Mouse (Mus musculus): Measurements from ENCODE around the gene Olfm1. TPM values are rescaled to one million over a fixed set of nuclear protein-coding genes. Genes with fewer than 3 reads are reported as not detected.

The Olfm1 gene
- polyA plus RNA-seq, 1 experiment from 2014 or later: 324 TPM

DNA sequence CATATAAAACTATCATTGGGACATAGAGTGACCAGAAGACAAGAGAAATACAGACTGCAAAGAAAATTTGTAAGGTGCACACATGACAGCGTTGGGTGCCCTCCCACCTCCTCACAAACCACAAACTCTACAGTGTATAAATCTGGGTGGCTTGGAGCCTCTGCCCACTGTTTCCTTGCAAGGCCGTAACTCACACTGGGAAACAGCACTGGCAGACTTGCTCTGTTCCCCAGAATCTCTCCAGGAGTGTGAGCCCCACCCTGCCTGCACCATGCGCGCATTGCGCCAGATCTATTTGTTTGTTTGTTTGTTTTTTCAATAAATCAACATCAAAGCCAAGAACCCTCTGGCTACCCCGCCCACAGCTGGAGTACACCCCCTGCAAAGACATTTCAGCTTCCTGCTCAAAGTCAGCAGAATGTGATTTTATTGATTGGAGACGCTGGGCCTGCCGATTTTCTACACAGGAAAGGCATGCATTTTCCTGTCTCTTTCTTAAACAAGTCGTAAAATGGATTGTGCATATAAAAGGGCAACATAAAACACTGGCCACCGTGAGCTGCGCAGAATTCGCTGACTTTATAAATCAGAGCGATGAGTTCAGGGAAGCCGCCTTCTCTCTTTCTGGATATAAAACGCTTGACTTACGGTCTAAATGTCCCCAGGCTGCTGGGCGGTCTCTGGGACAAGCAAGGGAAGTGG lies 48.9 kb downstream of the Olfm1 start:
- 17% methylated on average over 17 of the region's 17 CpGs for WGBS
- peaks cover 18% of the 10 kb centered on the region for H3K4me1 ChIP-seq (replicated peaks)
- H3K9ac ChIP-seq: no peak overlapping the region
- ATAC-seq (ENCODE audit: low read depth): peak; percentile 54; the same call in 1 of the 2 replicates
- H3K4me3 ChIP-seq: no peak overlapping the region
- peak overlapping the region; percentile 62 for H3K27ac ChIP-seq (replicated peaks)
- peak overlapping the region; percentile 17 for H3K4me2 ChIP-seq
- no peaks in the 10 kb centered on the region for H3K36me3 ChIP-seq
- no peaks in the 10 kb centered on the region for H3K9me3 ChIP-seq
- no peaks in the 10 kb centered on the region for H3K27me3 ChIP-seq

DNA sequence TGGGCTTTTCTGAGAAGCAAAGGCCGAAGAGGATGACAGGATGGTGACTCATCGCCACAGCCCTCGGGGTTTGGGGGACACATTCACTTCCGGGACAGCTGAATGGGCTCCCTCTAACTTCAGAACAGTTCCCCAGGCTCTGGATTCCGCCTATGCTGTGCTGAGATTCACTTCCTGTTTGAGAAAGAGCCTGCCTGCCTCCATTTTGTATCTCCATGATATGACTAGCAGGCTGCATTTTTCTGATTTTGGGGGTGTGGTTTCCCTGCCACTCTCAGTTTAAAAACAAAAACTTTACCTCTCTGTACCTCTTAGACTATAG lies 49.4 kb downstream of the Olfm1 start:
- H3K27me3 ChIP-seq: no peaks in the 10 kb centered on the region
- H3K4me2 ChIP-seq: peak overlapping the region; percentile 17; the same call in 1 of the 2 replicates
- peak overlapping the region; percentile 62 for H3K27ac ChIP-seq (replicated peaks)
- ATAC-seq (ENCODE audit: low read depth): peak; percentile 17; the same call in 1 of the 2 replicates
- no peak overlapping the region for H3K9ac ChIP-seq
- WGBS: 31% methylated on average over 5 of the region's 5 CpGs
- no peaks in the 10 kb centered on the region for H3K36me3 ChIP-seq
- H3K4me1 ChIP-seq (replicated peaks): peaks cover 23% of the 10 kb centered on the region
- H3K9me3 ChIP-seq: no peaks in the 10 kb centered on the region
- H3K4me3 ChIP-seq: no peak overlapping the region

DNA sequence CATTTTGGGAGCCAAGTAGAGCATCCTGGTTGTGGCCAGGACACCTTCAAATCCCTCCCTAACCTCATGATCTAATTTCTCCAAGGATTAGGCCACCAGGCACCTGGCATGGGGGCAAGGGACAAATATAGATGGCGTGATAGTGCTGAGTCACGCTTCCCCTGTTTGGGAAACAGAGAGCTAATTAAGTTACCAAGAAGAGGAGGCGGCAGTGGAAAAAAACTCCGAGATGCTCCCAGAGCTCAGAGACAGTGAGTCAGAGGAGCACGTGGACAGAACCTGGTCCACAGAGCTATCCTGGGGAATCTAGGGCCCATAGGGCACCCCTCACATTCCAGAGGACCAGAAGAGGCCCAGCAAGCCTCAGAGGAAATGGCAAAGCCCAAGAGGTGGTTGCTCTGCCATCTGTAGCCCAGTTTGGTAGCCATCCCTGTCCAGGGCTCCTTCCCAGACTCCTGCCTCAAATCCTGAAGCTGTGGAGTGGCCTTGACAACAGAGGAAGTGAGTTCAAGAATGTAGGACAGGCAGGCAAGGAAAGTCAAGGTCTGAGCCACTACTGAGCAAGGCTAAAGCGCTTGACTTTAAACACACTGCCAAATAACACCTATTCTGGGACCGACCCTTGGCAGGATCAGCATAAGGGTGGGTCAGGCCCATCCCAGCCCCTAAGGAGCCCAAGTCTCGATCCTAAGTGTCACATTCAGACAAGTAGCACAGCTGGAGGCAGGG lies 52.0 kb downstream of the Olfm1 start:
- H3K4me1 ChIP-seq (replicated peaks): peaks cover 24% of the 10 kb centered on the region
- H3K27ac ChIP-seq (replicated peaks): no peak overlapping the region
- no peak overlapping the region for H3K4me3 ChIP-seq
- no peak overlapping the region for H3K9ac ChIP-seq
- no peaks in the 10 kb centered on the region for H3K36me3 ChIP-seq
- H3K27me3 ChIP-seq: no peaks in the 10 kb centered on the region
- no peaks in the 10 kb centered on the region for H3K9me3 ChIP-seq
- no peak overlapping the region for H3K4me2 ChIP-seq
- 63% methylated on average over 8 of the region's 8 CpGs for WGBS
- no peak for ATAC-seq (ENCODE audit: low read depth)

DNA sequence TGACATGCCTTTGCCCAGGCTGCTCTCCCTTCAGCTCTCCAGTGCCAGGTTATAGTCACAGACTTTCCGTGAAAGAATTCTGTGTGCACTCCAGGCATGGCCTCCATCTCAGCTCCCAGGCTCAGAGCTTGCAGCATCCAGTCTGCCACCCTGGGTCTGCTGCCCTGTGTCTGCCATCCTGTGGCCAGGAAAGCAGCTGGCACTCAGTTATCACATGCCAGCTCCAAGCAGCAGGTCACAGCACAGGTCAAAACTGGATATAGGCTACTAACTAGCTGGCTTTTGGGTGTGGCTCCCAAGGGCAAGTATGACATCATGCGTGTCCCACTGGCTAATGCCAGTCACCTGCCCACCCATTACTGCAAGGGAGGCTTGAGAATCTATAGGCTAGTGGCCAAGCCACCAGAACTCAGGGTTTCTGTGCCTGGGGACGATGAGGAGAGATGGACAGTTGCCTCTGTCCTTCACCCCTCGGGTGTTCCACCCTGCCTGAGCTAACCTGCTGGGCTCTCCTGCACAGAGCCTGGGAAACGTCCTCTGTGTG lies 53.4 kb downstream of the Olfm1 start:
- H3K4me2 ChIP-seq: no peak overlapping the region
- H3K27me3 ChIP-seq: no peaks in the 10 kb centered on the region
- peaks cover 23% of the 10 kb centered on the region for H3K4me1 ChIP-seq (replicated peaks)
- ATAC-seq (ENCODE audit: low read depth): no peak
- no peak overlapping the region for H3K27ac ChIP-seq (replicated peaks)
- H3K36me3 ChIP-seq: no peaks in the 10 kb centered on the region
- H3K9me3 ChIP-seq: no peaks in the 10 kb centered on the region
- no peak overlapping the region for H3K9ac ChIP-seq
- 79% methylated on average over 5 of the region's 5 CpGs for WGBS
- H3K4me3 ChIP-seq: no peak overlapping the region

DNA sequence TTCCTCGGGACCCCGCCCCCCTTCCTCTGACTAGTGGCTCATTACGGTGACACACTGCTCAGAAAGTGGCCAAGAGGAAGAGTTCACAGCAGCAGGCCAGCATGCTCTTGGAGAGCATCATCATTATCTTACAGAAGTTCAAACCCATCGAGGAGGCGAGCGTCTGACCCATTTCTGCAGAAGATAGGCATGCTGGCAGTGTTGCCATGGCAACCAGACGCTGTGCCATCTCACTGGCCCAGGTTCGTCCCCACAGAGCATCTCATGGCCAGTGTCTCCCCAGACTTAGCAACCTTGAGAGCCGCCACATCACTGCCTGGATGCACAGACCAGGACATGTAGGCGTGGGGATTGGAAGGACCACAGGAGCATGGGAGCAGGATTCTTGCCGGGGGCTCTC lies 54.3 kb downstream of the Olfm1 start:
- no peak overlapping the region for H3K9ac ChIP-seq
- H3K9me3 ChIP-seq: no peaks in the 10 kb centered on the region
- peaks cover 21% of the 10 kb centered on the region for H3K4me1 ChIP-seq (replicated peaks)
- H3K36me3 ChIP-seq: no peaks in the 10 kb centered on the region
- no peak overlapping the region for H3K27ac ChIP-seq (replicated peaks)
- H3K27me3 ChIP-seq: no peaks in the 10 kb centered on the region
- no peak overlapping the region for H3K4me2 ChIP-seq
- 66% methylated on average over 11 of the region's 11 CpGs for WGBS
- ATAC-seq (ENCODE audit: low read depth): no peak
- no peak overlapping the region for H3K4me3 ChIP-seq

DNA sequence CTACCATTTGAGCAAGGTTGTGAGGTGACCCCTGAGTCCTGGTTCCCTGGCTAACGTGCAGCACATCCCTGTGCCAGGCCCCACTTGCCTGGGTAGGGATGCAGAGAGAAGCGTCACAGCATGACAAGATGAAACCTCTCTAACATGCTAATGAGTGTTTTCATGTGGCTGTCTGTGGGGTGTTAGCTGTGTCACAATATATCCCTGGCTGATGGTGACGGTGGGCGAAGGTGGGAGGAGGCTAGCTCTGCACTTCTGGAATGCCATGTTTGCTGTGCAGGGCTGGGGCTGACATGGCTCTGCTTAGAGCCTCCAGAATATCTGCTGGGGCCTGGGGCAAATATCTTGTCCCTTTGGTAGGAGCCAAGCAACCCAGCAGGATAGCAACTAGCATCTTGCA lies 59.8 kb downstream of the Olfm1 start:
- Histone ChIP-seq H3K27ac (replicated peaks) (no peak overlapping the region), H3K4me3 (no peak overlapping the region), H3K27me3 (no peaks in the 10 kb centered on the region), H3K9ac (no peak overlapping the region), H3K36me3 (no peaks in the 10 kb centered on the region), H3K9me3 (no peaks in the 10 kb centered on the region), H3K4me2 (no peak overlapping the region), H3K4me1 (replicated peaks) (peaks cover 16% of the 10 kb centered on the region)
- 59% methylated on average over 4 of the region's 4 CpGs for WGBS
- no peak for ATAC-seq (ENCODE audit: low read depth)

DNA sequence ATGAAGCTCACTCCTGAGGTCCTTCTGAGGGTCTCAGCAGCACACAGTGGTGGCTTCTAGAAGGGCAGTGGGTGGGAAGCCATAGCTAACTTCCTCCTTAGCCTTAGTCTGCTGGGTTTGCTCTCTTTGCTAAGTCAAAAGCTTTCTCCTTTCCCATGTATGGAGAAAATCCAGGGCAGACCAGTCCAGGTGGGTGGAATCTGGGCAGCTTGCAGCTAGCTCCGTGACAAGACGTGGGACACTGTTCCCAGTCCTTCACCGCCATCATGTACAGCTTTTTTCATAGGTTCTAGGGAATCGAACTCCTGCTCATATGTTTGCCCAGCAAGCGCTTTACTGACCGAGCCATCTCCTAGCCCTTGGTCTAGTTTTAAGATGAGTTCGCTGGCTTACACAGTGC lies 63.2 kb downstream of the Olfm1 start:
- Histone ChIP-seq H3K36me3 (no peaks in the 10 kb centered on the region), H3K27me3 (no peaks in the 10 kb centered on the region), H3K27ac (replicated peaks) (no peak overlapping the region), H3K4me2 (no peak overlapping the region), H3K9ac (no peak overlapping the region), H3K4me3 (no peak overlapping the region), H3K4me1 (replicated peaks) (peaks cover 19% of the 10 kb centered on the region), H3K9me3 (no peaks in the 10 kb centered on the region)
- no peak for ATAC-seq (ENCODE audit: low read depth)
- WGBS: 93% methylated on average over 7 of the region's 7 CpGs

DNA sequence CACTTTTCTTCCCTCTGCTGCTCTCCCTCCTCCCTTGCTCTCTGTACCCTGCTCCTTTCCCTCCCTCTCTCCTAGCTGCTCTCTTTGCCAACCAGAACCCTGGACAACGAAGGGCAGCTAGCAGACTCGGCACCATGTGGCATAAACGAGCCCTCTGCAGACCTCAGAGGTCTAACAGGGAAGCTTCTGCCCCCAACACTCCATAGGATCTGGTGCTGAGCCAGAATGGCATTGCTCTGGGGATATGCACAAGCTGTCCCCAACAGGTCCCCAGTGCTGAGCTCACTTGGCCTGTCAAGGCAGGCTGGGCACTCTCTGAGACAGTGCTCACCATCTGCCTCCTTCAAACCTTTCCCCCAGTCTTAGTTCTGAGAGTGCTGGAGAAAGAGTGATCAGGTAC lies 68.6 kb downstream of the Olfm1 start:
- Histone ChIP-seq H3K4me2 (no peak overlapping the region), H3K4me1 (replicated peaks) (peaks cover 14% of the 10 kb centered on the region), H3K27me3 (no peaks in the 10 kb centered on the region), H3K36me3 (no peaks in the 10 kb centered on the region), H3K4me3 (no peak overlapping the region), H3K9me3 (no peaks in the 10 kb centered on the region), H3K9ac (no peak overlapping the region), H3K27ac (replicated peaks) (no peak overlapping the region)
- no peak for ATAC-seq (ENCODE audit: low read depth)
- 69% methylated on average over 3 of the region's 3 CpGs for WGBS

DNA sequence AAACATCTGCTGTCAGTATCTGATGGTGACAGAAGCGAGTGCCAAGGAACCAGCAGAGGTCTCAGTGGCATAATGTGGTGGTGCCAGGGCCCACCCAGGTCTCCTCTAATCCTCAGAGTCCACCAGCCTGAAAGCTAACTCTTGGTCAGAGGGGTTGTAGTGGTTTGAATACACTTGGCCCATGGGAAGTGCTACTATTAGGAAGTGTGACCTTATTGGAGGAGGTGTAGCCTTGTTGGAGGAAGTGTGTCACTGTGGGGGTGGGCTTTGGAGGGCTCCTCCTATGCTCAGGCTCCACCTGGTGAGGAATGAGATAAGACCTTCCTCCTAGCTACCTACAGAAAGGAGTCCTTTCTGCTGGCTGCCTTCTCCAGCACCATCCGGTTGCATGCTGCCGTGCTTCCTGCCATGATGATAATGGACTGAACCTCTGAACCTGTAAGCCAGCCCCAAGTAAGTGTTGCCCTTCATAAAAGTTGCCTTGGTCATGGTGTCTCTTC lies 75.0 kb downstream of the Olfm1 start:
- H3K27me3 ChIP-seq: no peaks in the 10 kb centered on the region
- H3K36me3 ChIP-seq: no peaks in the 10 kb centered on the region
- no peak overlapping the region for H3K4me2 ChIP-seq
- no peak overlapping the region for H3K9ac ChIP-seq
- 91% methylated on average over 3 of the region's 3 CpGs for WGBS
- ATAC-seq (ENCODE audit: low read depth): no peak
- no peaks in the 10 kb centered on the region for H3K9me3 ChIP-seq
- no peak overlapping the region for H3K4me3 ChIP-seq
- H3K4me1 ChIP-seq (replicated peaks): peaks cover 13% of the 10 kb centered on the region
- no peak overlapping the region for H3K27ac ChIP-seq (replicated peaks)

DNA sequence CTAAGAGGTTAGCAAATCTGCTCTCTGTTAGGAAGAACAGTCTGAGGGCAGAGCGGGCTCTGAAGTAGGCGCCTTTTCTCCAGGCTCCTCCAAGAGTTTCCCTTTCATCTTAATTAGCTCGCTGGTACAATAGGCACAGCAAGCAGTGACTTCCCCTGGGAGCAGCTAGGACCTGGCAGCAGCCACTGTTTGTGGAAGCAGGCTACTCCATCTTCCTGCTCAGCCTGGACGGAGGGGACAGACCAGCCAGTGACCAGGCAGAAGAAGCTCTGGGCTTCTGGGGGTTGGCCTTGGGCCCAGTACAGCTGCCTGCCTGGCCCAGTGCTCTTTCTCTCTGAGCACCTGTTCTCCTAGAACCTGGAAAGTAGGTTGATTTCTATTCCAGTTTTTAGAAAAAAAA lies 77.8 kb downstream of the Olfm1 start:
- Histone ChIP-seq H3K4me2 (no peak overlapping the region), H3K9me3 (no peaks in the 10 kb centered on the region), H3K36me3 (no peaks in the 10 kb centered on the region), H3K27me3 (no peaks in the 10 kb centered on the region), H3K9ac (0 out of 2 replicates have a peak overlapping the region, but pooled peaks have one; percentile 17), H3K27ac (replicated peaks) (0 out of 2 replicates have a peak overlapping the region, but pooled peaks have one; percentile 46), H3K4me1 (replicated peaks) (peaks cover 17% of the 10 kb centered on the region), H3K4me3 (no peak overlapping the region)
- 13% methylated on average over 4 of the region's 4 CpGs for WGBS
- ATAC-seq (ENCODE audit: low read depth): no peak

DNA sequence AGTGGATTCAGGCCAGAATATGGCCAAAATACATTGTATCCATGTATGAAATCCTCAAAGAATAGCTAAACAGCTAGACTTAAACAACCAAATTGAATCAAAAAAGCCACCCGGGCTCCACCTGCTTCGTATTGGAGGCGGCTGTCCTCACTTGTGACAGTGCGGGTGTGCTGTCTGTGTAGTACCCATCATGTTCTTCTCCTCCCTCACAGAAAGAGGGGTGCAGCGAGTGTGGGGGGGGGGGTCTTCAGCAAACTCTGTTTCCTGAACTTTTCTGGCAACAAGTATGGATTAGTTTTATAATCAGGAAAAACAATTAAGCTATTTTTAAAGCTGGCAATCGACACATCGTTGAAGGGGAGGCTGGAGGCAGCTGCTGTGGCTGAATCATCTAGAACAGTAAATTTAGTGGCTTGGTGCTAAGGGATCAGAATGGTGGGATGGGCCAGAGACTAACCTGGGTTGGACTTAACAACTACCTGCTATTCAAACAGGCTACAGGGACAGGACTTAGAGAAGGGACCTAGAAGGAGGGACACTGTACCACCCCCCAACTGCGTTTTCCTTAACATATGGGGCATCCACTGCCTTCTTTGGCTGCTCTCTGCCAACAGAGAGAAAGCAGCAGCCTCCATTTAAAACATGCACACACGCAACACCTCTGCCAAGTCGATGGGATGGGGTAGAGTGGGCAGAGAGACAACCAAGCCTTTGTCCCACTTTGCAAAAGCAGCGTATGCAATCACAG lies 79.6 kb downstream of the Olfm1 start:
- no peak overlapping the region for H3K9ac ChIP-seq
- H3K9me3 ChIP-seq: no peaks in the 10 kb centered on the region
- H3K4me3 ChIP-seq: no peak overlapping the region
- ATAC-seq (ENCODE audit: low read depth): no peak
- peaks cover 17% of the 10 kb centered on the region for H3K4me1 ChIP-seq (replicated peaks)
- H3K36me3 ChIP-seq: no peaks in the 10 kb centered on the region
- 77% methylated on average over 11 of the region's 11 CpGs for WGBS
- H3K27me3 ChIP-seq: no peaks in the 10 kb centered on the region
- H3K4me2 ChIP-seq: no peak overlapping the region
- H3K27ac ChIP-seq (replicated peaks): no peak overlapping the region

DNA sequence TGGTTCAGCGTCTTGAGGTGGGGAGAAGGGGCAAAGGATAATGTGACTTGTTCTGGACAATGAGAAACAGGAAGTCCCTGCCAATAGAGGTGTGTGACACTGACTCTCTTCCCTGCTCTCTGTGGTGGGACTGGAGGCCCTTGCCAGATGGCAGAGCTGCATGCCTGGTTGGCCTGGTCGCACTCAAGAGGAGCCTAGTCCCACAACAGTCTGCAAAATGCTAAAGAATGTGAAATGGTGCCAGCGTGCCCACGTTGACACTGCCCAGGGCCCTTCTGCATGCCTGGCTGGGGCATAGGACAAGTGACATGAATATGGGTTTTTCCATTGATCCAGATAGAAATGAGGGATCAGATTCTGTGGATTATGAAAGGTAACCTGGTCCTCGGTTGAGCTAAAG lies 81.2 kb downstream of the Olfm1 start:
- Histone ChIP-seq H3K36me3 (no peaks in the 10 kb centered on the region), H3K9me3 (no peaks in the 10 kb centered on the region), H3K27me3 (no peaks in the 10 kb centered on the region), H3K9ac (no peak overlapping the region), H3K27ac (replicated peaks) (no peak overlapping the region), H3K4me1 (replicated peaks) (peaks cover 27% of the 10 kb centered on the region), H3K4me2 (no peak overlapping the region), H3K4me3 (no peak overlapping the region)
- no peak for ATAC-seq (ENCODE audit: low read depth)
- WGBS: 87% methylated on average over 5 of the region's 5 CpGs
